Mouse (Mus musculus) stomach, postnatal 0 days (tissue): ENCODE measurements around the gene Hoxc4.

Experiments
- CTCF ChIP-seq: IDR thresholded peaks from 2 replicates; pipeline ENCODE4 v1.5.1; 2016; ENCODE audit warnings: antibody characterized with exemption, low read depth, mild to moderate bottlenecking, moderate library complexity
- EP300 ChIP-seq: optimal IDR thresholded peaks from 2 replicates; pipeline ENCODE3; 2016; ENCODE audit warnings: antibody characterized with exemption

DNA sequence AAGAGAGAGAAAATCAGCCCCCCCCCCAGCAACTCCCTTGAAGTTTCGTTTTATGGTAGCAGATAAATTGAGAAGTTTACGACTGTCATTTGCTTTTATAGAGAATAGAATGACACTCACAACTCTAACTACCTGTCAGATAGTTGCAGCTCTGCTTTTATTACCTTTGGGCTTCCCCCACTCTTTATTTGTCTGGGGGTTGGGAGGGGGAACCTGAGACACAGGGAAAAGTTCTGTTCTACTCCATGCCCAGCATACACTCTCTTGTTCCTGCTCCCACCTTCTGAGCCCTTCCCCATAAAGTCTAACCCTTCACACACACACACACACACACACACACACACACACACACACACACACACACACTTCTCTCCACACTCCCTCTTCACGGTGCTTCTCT is 25.9 kb upstream of the Hoxc4 start:
- TF ChIP-seq CTCF, result no peak
- no peak for TF ChIP-seq EP300
